8 mouse cellular contexts compared by ENCODE assay signal in the genomic region with DNA sequence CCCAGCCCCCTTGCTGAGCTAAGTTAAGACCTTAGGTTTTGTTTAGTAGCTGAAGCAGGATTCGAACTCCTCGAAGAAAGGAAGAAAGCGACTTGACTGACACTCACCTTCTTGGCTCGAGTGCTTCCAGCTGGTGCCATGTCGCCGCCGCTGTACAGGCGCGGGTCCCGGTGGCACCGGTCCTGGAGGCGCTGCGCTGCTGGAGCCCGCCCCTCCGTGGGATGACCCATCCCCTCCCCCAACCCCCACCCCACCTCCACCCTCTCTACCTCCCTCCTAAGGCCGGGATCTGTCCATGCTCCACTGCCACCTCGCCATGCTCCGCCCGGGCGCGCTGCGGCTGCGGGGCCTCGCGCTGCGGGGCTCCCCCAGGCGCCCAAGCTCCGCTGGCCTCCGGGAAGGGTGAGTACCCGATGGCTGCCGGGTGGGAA. TPM values are rescaled to one million over a fixed set of nuclear protein-coding genes. Genes with fewer than 3 reads are reported as not detected.
DNase-seq lines count a peak whose midpoint lies in the region; ATAC-seq lines count a peak whose summit lies in the region.

A gene (minus strand): TSS at position 172 of the 431 bp plus-strand sequence.
A gene (plus strand): TSS at position 303 of the 431 bp plus-strand sequence.

- no peak for ATAC-seq in heart, embryonic 16.5 days (replicated peaks; ENCODE audit: extremely low read depth, insufficient read depth, low FRiP score)
- 0 out of 2 replicates have a peak, but pooled peaks have one; percentile 40 for ATAC-seq in intestine, embryonic 14.5 days (replicated peaks; ENCODE audit: low FRiP score, low TSS enrichment, low read depth)
- no peak for ATAC-seq in stomach, embryonic 14.5 days (ENCODE audit: insufficient number of reproducible peaks, insufficient read depth, low FRiP score, low read depth)

- H3K9me3 ChIP-seq in heart, embryonic 16.5 days (replicated peaks; ENCODE audit: control insufficient read depth, low read length) = no peaks in the 10 kb centered on the region; the same call in none of the 2 replicates
- H3K9me3 ChIP-seq in intestine, embryonic 14.5 days (ENCODE audit: control insufficient read depth, low read length) = no peaks in the 10 kb centered on the region
- H3K9me3 ChIP-seq in stomach, embryonic 14.5 days (ENCODE audit: control insufficient read depth, low read depth, low read length) = no peaks in the 10 kb centered on the region; the same call in 1 of the 2 replicates

- peak within 1 kb of the TSS; percentile 31 for H3K4me3 ChIP-seq in heart, embryonic 16.5 days (ENCODE audit: low read length)
- 0 out of 2 replicates have a peak within 1 kb of the TSS, but pooled peaks have one; percentile 6 for H3K4me3 ChIP-seq in intestine, embryonic 14.5 days (ENCODE audit: low read depth, low read length)
- peak within 1 kb of the TSS; percentile 15; the same call in 1 of the 2 replicates for H3K4me3 ChIP-seq in stomach, embryonic 14.5 days (ENCODE audit: low read depth, low read length)

- peak within 1 kb of the TSS; percentile 51 for H3K4me2 ChIP-seq in heart, embryonic 16.5 days (ENCODE audit: low read depth, low read length)
- H3K4me2 ChIP-seq in intestine, embryonic 14.5 days (ENCODE audit: low read length) = peak within 1 kb of the TSS; percentile 33
- peak within 1 kb of the TSS; percentile 27 for H3K4me2 ChIP-seq in stomach, embryonic 14.5 days (replicated peaks; ENCODE audit: low read depth, low read length)

- WGBS in heart, embryonic 16.5 days = 10% methylated on average over 31 of the region's 31 CpGs
- 3% methylated on average over 31 of the region's 31 CpGs for WGBS in intestine, embryonic 14.5 days
- WGBS in stomach, embryonic 14.5 days = 11% methylated on average over 31 of the region's 31 CpGs

- no peaks in the 10 kb centered on the region for H3K36me3 ChIP-seq in heart, embryonic 16.5 days (ENCODE audit: control insufficient read depth, insufficient read depth)
- no peaks in the 10 kb centered on the region for H3K36me3 ChIP-seq in intestine, embryonic 14.5 days (ENCODE audit: control insufficient read depth, insufficient read depth, low read length)
- no peaks in the 10 kb centered on the region for H3K36me3 ChIP-seq in stomach, embryonic 14.5 days (ENCODE audit: control insufficient read depth, insufficient read depth, low read length)

- no peak for DNase-seq in heart, postnatal 4 days
- no peak for DNase-seq in intestine, embryonic 14.5 days (ENCODE audit: low spot score)
- DNase-seq in liver = peak; percentile 40
- DNase-seq in left cerebral cortex, adult 9 months (ENCODE audit: low spot score in 2 of 2) = no peak
- DNase-seq in lung, adult 18-20 months = no peak
- DNase-seq in layer of hippocampus, adult 11-12 months (ENCODE audit: low spot score) = no peak

- no peak within 1 kb of the TSS for H3K27ac ChIP-seq in heart, embryonic 16.5 days (ENCODE audit: low read length)
- H3K27ac ChIP-seq in intestine, embryonic 14.5 days (ENCODE audit: low read depth) = no peak within 1 kb of the TSS
- no peak within 1 kb of the TSS for H3K27ac ChIP-seq in stomach, embryonic 14.5 days (ENCODE audit: low read length)

- H3K4me1 ChIP-seq in heart, embryonic 16.5 days (ENCODE audit: control insufficient read depth, insufficient read depth, low read length) = no peaks in the 10 kb centered on the region
- no peaks in the 10 kb centered on the region for H3K4me1 ChIP-seq in intestine, embryonic 14.5 days (replicated peaks; ENCODE audit: control insufficient read depth, insufficient read depth, low read length)
- H3K4me1 ChIP-seq in stomach, embryonic 14.5 days (ENCODE audit: control insufficient read depth, insufficient read depth, low read length) = no peaks in the 10 kb centered on the region

- H3K9ac ChIP-seq in heart, embryonic 16.5 days (ENCODE audit: low read length) = no peak within 1 kb of the TSS
- H3K9ac ChIP-seq in intestine, embryonic 14.5 days (ENCODE audit: low read length) = no peak within 1 kb of the TSS
- no peak within 1 kb of the TSS for H3K9ac ChIP-seq in stomach, embryonic 14.5 days (replicated peaks; ENCODE audit: low read depth, low read length)

- H3K27me3 ChIP-seq in heart, embryonic 16.5 days (ENCODE audit: control insufficient read depth, insufficient read depth, low read length) = peaks cover 11% of the 10 kb centered on the region
- peaks cover 11% of the 10 kb centered on the region for H3K27me3 ChIP-seq in intestine, embryonic 14.5 days (replicated peaks; ENCODE audit: control insufficient read depth, insufficient read depth, low read length)
- H3K27me3 ChIP-seq in stomach, embryonic 14.5 days (ENCODE audit: control insufficient read depth, insufficient read depth, low read length) = no peaks in the 10 kb centered on the region

RNA-seq across cellular contexts. Expression of the first gene that starts in this region (rescaled TPM):
- polyA plus RNA-seq in heart, embryonic 16.5 days (2015; fragmentation: Nextera tagmentation; extraction: Ambion mirVana) = 0.10 and 0.20 TPM in 2 replicates
- not detected for total RNA-seq in heart, postnatal 4 days (2021)
- polyA plus RNA-seq in intestine, embryonic 14.5 days (2014; fragmentation: Nextera tagmentation; extraction: Ambion mirVana) = 0.07 TPM in 1 of 2 replicates, not detected in the other
- not detected in 2 replicates for polyA plus RNA-seq in stomach, embryonic 14.5 days (2014; fragmentation: Nextera tagmentation; extraction: Ambion mirVana)

RNA-seq across cellular contexts. Expression of the second gene that starts in this region (rescaled TPM):
- polyA plus RNA-seq in heart, embryonic 16.5 days (2015; fragmentation: Nextera tagmentation; extraction: Ambion mirVana) = 0.07 TPM in 1 of 2 replicates, not detected in the other
- total RNA-seq in heart, postnatal 4 days (2021) = not detected
- 0.11 TPM in 1 of 2 replicates, not detected in the other for polyA plus RNA-seq in intestine, embryonic 14.5 days (2014; fragmentation: Nextera tagmentation; extraction: Ambion mirVana)
- not detected in 2 replicates for polyA plus RNA-seq in stomach, embryonic 14.5 days (2014; fragmentation: Nextera tagmentation; extraction: Ambion mirVana)

Comparison
In these comparisons a context has a peak if more than half of its experiments do, and no peak if none do; other contexts are left out.
1. Peak in ATAC-seq, H3K4me3 ChIP-seq and H3K4me2 ChIP-seq in intestine, embryonic 14.5 days; RNA of the genes that start here not detected or under 1 TPM.